Mouse (Mus musculus) retina, postnatal 1 day (tissue): ENCODE measurements at regions not wholly inside any gene's neighbourhood (a gene's known extent, or its start where the extent isn't known, plus 50 kb on each side); places are given as distances from the start of the nearest gene placed in this dataset.
"Not testable (repeated sequence)": the region's sequence is repeated elsewhere in the genome, so short reads cannot be mapped to it uniquely, and the experiment has no call there.

ENCODE experiments used
- DNase-seq: peaks from one replicate; pipeline ENCODE4 v3.0.0-alpha.2; 2012

DNA sequence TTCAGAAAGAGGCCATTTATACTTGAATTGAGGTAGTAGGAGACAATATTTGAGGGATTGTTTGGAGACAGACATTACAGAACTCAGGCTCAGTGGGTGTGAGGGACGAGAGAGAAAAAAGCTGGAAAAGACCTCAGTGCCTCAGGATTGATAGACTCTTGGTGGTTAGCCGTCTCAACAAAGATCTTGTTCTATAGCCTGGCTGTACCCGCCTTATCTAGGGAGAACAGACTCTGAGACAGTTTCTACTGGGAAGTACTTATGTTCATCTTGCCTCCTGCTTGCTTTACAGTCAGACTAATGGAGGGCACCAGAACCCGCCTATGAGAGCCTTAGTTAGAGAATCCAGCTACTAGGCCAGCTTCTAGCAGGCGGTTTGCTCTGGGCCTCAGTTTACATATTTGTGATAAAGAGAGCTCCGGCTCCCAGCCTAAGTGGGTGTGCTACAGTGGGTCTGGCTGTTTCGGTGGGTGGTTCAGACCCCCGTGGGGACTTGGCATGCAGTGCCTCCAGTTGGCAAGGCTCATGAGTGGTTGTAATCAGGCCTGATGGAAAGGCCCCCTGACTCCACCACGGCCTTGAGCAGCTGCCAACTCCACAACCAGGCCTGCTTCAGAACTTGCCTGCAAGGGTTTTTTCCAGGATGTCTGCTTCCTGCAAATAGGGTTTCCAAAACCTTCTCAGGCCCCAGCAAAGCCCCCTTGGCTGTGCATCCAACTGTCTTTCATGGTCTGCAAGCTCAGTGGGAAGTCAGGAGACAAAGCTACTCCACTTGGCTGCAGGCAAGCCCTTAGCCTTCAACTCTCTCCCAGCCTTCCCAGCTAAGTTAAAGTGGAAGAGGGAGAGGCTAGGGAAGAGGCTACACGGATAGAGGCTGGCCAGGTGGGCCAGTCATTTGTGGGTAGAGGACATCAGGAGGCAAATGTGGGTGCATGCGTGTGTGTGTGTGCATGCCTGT, 124.1 kb downstream of the Zfp36l1 start:
- DNase-seq, result no peak

GRCm38 (mm10) chr12:79986241-79986976, 126.4 kb downstream of the Zfp36l1 start:
- no peak for DNase-seq

DNA sequence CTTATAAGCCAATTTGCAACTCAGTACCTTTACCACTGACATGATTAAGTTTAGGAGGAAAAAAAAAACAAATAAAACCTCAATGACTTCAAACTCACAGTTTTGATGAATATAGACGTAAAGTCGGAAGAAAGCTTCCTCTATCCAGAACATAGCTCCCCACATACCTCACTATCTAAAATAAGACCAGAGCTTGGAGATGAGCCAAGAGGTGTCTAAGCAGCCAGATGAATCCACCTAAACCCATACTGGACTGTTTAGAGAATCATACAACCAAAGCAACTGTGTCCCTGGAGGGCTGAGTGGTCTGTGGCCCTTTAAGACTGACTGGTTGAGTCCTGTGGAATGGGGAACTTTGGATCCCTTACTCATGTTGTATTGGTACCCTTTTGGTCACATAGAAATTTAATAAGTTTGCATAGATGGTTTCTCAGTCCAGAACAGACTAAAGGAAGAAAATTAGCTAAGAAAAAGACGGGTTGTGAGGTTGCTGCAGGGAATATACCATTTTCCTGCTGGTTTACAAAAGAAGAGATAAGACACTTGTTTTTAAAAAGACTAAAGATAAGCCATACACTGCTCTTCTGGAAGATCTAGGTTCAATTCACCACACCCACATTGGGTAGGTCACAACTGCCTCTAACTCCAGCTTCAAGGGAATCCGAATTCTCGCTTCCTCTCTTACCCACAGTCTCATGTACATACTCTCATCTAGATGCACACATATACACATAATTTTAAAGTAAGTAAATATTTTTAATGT, 127.6 kb downstream of the Zfp36l1 start:
- DNase-seq, result no peak

GRCm38 (mm10) chr12:79984025-79984790, 128.6 kb downstream of the Zfp36l1 start:
- peak; percentile 57 for DNase-seq

DNA sequence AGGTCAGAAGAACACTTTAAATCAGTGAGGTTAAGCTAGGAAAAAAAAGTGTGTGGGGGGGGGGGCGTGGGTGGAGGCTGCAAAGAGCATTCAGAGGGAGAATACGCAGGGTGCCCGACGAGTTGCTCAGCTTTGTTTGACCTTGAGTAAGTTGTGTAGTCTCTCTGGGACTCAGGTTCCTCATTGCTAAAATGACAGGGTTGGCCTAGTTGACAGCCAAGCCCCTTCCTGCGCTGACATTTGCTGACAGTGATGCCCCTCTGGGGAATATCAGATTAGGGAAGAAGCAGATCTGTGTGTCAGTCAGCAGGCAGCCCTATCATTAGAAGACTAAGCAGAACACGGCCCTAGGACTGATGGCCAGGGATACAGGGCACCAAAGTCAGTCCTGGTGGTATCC, 129.6 kb downstream of the Zfp36l1 start:
- no peak for DNase-seq

DNA sequence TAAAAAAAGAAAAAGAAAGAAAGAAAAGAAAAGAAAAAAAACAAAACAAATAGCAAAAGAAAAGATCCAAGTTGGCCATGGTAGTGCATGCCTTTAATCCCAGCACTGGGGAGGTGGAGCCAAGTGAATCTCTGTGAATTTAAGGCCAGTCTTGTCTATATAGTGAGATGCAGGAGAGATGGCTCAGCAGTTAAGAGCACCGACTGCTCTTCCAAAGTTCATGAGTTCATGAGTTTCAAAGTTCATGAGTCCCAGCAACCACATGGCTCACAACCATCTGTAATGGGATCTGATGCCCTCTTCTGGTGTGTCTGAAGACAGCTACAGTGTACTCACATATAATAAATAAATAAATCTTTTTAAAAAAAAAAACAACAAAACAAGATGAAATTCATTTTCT, 130.3 kb downstream of the Zfp36l1 start:
- not testable (repeated sequence) for DNase-seq

DNA sequence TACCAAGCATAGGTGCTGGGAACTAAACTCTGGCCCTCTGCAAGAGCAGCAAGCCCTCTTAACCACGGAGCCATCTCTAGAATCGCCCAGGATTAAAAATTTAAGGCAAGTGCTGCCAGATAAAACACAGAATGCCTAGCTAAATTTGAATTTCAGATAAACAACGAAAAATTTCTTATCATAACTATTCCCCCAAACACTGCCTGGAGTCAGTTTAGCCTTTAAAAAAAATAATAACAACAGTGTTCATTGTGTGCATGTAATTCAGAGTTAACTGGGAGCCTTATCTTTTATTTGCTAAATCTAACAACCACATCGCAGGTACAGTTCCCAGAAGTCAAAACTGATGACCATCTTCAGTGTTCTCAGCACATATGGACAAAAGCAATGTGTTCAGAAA, 132.1 kb downstream of the Zfp36l1 start:
- no peak for DNase-seq

GRCm38 (mm10) chr12:79977136-79977535, 135.7 kb downstream of the Zfp36l1 start:
- no peak for DNase-seq

DNA sequence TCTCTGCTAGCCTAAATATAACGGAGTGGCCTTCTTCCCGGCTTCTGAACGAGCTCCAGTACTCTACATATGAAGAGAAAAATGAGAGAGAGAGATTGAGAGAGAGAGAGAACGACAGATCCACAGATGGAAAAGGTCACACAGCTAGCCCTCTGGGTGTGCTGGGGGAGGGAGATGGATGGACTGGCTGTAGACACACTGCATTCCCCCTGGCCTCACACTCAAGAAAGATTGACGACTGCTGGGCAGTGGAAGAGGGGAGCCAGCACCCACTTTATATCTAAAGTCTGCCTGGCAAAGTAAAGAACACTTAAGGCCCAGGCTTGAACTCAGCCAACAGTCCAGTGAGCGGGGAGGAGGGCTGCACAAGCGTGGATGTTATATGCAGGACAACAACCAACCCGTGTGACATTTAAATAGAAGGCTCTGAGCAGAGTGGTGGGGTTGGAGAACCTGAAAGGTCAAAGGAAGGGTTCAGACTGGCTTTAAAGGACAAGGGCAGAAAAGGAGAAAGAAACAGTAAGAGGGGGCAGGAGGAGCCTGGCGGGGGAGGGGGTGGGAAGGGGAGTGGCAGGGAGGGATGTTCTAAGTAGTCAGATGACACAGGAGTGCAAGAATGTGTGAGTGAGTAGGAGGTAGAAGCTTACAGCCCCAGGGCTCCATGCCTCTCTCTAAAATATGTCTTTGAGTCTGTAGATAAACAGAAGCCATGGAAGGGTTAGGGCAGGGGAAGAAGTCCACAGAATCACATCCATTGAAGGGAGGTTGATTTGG, 137.2 kb downstream of the Zfp36l1 start:
- DNase-seq, result no peak

DNA sequence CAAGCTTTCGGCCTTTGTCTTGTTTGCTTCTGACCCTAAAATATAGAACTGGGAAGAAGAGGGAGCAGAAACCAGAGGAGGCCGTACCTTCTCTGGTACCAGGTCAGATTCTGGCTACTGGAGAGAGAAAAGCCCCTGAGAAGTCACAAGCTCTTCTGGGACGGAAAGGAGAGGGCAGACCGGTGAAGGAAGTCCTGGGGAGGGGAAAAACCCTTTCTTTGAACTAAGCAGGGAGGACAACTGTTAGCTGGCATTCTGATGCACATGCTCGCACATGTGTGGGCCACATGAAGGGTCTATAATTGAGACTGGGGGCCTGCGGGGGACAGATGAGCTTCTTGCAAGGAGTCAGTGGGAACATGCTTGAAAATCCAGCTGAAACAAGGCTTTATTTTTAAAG, 137.8 kb downstream of the Zfp36l1 start:
- no peak for DNase-seq

GRCm38 (mm10) chr12:79974530-79974929, 138.3 kb downstream of the Zfp36l1 start:
- DNase-seq, result no peak

DNA sequence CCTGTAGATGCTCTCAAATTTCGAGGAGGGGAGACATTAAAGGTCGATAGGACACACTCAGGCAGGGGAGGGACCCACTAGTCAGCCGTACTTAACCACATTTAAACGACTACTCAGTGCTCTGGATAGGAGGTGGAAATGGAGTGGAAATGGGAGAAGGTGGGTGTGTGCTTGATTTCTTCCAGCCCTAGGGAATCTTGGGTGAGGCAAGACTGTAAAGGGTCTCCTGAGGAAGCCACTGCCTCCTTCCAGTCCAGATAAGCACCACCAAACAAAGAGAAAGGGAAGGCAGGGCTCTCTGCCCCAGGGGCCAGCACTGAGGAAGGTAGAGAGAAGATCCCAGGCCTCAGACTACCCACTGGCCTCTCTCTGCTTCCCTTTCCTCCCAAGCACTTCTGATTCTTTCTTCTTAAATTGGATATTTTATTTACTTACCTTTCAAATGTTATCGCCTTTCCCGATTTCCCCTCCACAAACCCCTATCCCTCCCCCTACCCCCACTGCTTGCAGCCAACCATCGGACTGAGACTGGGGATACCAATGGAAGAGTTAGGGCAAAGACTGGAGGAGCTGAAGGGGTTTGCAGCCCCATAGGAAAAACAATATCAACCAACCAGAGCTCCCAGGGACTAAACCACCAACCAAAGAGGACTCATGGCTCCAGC, 139.1 kb downstream of the Zfp36l1 start:
- DNase-seq, result no peak

DNA sequence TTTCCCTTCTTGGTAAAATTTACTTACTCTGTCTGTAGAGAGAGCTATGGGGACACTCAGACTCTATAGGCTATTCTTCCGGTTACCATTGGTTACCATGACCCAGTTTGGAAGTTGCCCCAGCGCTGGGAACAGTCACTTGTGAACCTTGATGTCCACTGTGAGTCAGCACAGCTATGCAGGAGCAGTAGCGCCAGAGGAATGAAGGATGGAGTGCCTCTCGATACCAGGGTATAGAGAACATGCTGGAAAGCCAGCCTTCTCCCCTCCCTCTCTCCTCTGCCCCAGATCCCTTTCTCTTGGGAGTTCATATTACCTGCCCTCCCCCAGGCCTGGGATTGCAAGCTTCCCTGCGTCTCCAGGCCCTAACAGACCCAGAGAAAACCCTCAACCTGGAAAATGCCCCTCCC, 141.8 kb downstream of the Zfp36l1 start:
- peak; percentile 65 for DNase-seq

DNA sequence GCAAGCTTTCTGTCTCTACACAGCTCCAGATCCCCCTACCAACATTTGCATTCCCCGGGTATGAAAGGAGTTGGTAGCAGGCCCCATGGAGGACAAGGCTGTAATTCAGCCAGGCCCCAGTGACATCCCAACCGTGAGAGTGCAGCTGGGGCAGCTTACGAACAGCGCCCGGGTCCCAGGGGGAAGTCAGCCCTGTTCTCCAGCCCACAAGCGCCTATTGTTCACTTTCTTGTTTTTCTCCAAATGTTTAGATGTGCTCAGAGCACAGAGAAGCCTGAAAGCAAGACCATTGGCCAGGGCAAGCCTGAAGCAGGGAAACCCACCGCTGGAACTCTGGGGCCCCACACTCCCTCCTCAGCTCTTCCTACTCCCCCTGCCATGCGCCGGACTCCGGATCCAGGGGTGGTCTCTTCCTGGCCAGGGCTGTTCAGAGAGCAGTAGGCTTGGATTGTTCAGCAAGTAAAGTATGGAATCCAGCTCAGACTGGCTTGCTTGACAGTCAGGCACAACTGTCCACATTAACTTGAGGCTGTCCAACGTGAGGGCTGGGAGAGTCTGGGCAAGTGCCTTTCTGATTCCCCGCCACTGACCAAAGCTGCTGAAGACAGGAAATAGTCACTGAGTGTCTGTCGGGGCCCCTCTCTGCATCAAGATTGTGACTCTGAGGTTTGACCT, 142.4 kb downstream of the Zfp36l1 start:
- peak; percentile 66 for DNase-seq

GRCm38 (mm10) chr12:79969346-79970226, 143.2 kb downstream of the Zfp36l1 start:
- DNase-seq, result no peak

DNA sequence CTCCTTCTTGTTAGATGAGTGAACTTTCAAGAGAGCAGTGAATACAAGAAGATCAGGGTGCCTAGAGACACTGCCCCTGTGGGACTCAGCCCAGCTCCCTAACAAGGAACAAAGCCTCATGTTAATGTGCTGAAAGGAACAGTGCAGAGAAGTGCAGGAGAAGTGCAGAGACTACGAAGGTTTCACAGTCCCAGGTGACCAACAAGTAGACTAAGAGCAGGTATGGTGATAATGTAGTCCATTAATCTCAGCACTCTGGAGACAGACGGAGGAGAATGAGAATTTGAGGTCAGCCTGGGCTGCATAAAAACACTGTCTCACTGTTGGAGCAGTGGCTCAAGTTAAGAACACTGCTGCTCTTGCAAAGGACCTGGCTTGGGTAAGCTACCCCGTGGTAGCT, 144.1 kb downstream of the Zfp36l1 start:
- peak; percentile 7 for DNase-seq

- peak; percentile 5 for DNase-seq
These were observed 145.1 kb downstream of the Zfp36l1 start for GRCm38 (mm10) chr12:79967491-79968255.
